Mouse (Mus musculus): ENCODE measurements at regions not wholly inside any gene's neighbourhood (a gene's known extent, or its start where the extent isn't known, plus 50 kb on each side); places are given as distances from the start of the nearest gene placed in this dataset.
A peak's percentile ranks its signal among the peaks of the same experiment; 100 is the strongest.

- Histone ChIP-seq H3K4me2 (replicated peaks; ENCODE audit: low read depth) (no peak overlapping the region), H3K4me1 (replicated peaks; ENCODE audit: control insufficient read depth, insufficient read depth, low read length) (no peaks in the 10 kb centered on the region), H3K9me3 (ENCODE audit: control insufficient read depth) (no peaks in the 10 kb centered on the region), H3K4me3 (ENCODE audit: low read depth, low read length) (no peak overlapping the region), H3K36me3 (ENCODE audit: control insufficient read depth, insufficient read depth) (no peaks in the 10 kb centered on the region), H3K27ac (ENCODE audit: low read depth, low read length) (no peak overlapping the region), H3K27me3 (replicated peaks; ENCODE audit: control insufficient read depth, insufficient read depth, low read length) (no peaks in the 10 kb centered on the region), H3K9ac (ENCODE audit: low read depth, low read length) (no peak overlapping the region)
- TF ChIP-seq CTCF (IDR thresholded peaks at IDR 0.05; ENCODE audit: low read depth), result no peak
- 47% methylated on average over 8 of the region's 10 CpGs for WGBS
- 0 out of 2 replicates have a peak, but pooled peaks have one; percentile 28 for ATAC-seq
These were observed 155.6 kb downstream of the Efnb1 start for GRCm38 (mm10) chrX:99291423-99291963.

- Histone ChIP-seq H3K9me3 (ENCODE audit: control insufficient read depth) (no peaks in the 10 kb centered on the region), H3K27ac (ENCODE audit: low read depth, low read length) (no peak overlapping the region), H3K36me3 (ENCODE audit: control insufficient read depth, insufficient read depth) (no peaks in the 10 kb centered on the region), H3K4me3 (ENCODE audit: low read depth, low read length) (no peak overlapping the region), H3K27me3 (replicated peaks; ENCODE audit: control insufficient read depth, insufficient read depth, low read length) (no peaks in the 10 kb centered on the region), H3K9ac (ENCODE audit: low read depth, low read length) (no peak overlapping the region), H3K4me2 (replicated peaks; ENCODE audit: low read depth) (no peak overlapping the region), H3K4me1 (replicated peaks; ENCODE audit: control insufficient read depth, insufficient read depth, low read length) (no peaks in the 10 kb centered on the region)
- TF ChIP-seq CTCF (IDR thresholded peaks at IDR 0.05; ENCODE audit: low read depth), result no peak
- no peak for ATAC-seq
- 72% methylated on average over 4 of the region's 4 CpGs for WGBS
These were observed 152.1 kb downstream of the Efnb1 start for GRCm38 (mm10) chrX:99287988-99288387.

- Histone ChIP-seq H3K4me3 (ENCODE audit: low read depth, low read length) (no peak overlapping the region), H3K9ac (ENCODE audit: low read depth, low read length) (no peak overlapping the region), H3K36me3 (ENCODE audit: control insufficient read depth, insufficient read depth) (no peaks in the 10 kb centered on the region), H3K4me1 (replicated peaks; ENCODE audit: control insufficient read depth, insufficient read depth, low read length) (no peaks in the 10 kb centered on the region), H3K27me3 (replicated peaks; ENCODE audit: control insufficient read depth, insufficient read depth, low read length) (no peaks in the 10 kb centered on the region), H3K27ac (ENCODE audit: low read depth, low read length) (no peak overlapping the region), H3K9me3 (ENCODE audit: control insufficient read depth) (no peaks in the 10 kb centered on the region), H3K4me2 (replicated peaks; ENCODE audit: low read depth) (no peak overlapping the region)
- 75% methylated on average over 2 of the region's 2 CpGs for whole genome bisulfite sequencing
- ATAC-seq, result no peak
- TF ChIP-seq CTCF (IDR thresholded peaks at IDR 0.05; ENCODE audit: low read depth), result no peak
These were observed 150.9 kb downstream of the Efnb1 start for GRCm38 (mm10) chrX:99286876-99287275.

GRCm38 (mm10) chrX:99285611-99286010 lies 149.7 kb downstream of the Efnb1 start:
- ATAC-seq, result no peak
- H3K4me2 ChIP-seq (replicated peaks; ENCODE audit: low read depth), result no peak overlapping the region
- H3K36me3 ChIP-seq (ENCODE audit: control insufficient read depth, insufficient read depth), result no peaks in the 10 kb centered on the region
- no peaks in the 10 kb centered on the region for H3K27me3 ChIP-seq (replicated peaks; ENCODE audit: control insufficient read depth, insufficient read depth, low read length)
- H3K4me3 ChIP-seq (ENCODE audit: low read depth, low read length), result no peak overlapping the region
- H3K27ac ChIP-seq (ENCODE audit: low read depth, low read length), result no peak overlapping the region
- no peak overlapping the region for H3K9ac ChIP-seq (ENCODE audit: low read depth, low read length)
- TF ChIP-seq CTCF (IDR thresholded peaks at IDR 0.05; ENCODE audit: low read depth), result no peak
- 34% methylated on average over 9 of the region's 9 CpGs for WGBS
- no peaks in the 10 kb centered on the region for H3K9me3 ChIP-seq (ENCODE audit: control insufficient read depth)
- H3K4me1 ChIP-seq (replicated peaks; ENCODE audit: control insufficient read depth, insufficient read depth, low read length), result no peaks in the 10 kb centered on the region

- Histone ChIP-seq H3K4me2 (replicated peaks; ENCODE audit: low read depth) (no peak overlapping the region), H3K9me3 (ENCODE audit: control insufficient read depth) (no peaks in the 10 kb centered on the region), H3K4me1 (replicated peaks; ENCODE audit: control insufficient read depth, insufficient read depth, low read length) (no peaks in the 10 kb centered on the region), H3K27me3 (replicated peaks; ENCODE audit: control insufficient read depth, insufficient read depth, low read length) (no peaks in the 10 kb centered on the region), H3K36me3 (ENCODE audit: control insufficient read depth, insufficient read depth) (no peaks in the 10 kb centered on the region), H3K9ac (ENCODE audit: low read depth, low read length) (no peak overlapping the region), H3K4me3 (ENCODE audit: low read depth, low read length) (no peak overlapping the region), H3K27ac (ENCODE audit: low read depth, low read length) (no peak overlapping the region)
- no peak for TF ChIP-seq CTCF (IDR thresholded peaks at IDR 0.05; ENCODE audit: low read depth)
- ATAC-seq, result no peak
- WGBS, result 75% methylated on average over 5 of the region's 5 CpGs
These were observed 145.1 kb downstream of the Efnb1 start for GRCm38 (mm10) chrX:99280991-99281390.

GRCm38 (mm10) chrX:99280543-99280942 lies 144.6 kb downstream of the Efnb1 start:
- H3K27me3 ChIP-seq (replicated peaks; ENCODE audit: control insufficient read depth, insufficient read depth, low read length), result no peaks in the 10 kb centered on the region
- 63% methylated on average over 5 of the region's 5 CpGs for WGBS
- no peak overlapping the region for H3K9ac ChIP-seq (ENCODE audit: low read depth, low read length)
- no peak for ATAC-seq
- no peaks in the 10 kb centered on the region for H3K36me3 ChIP-seq (ENCODE audit: control insufficient read depth, insufficient read depth)
- H3K4me1 ChIP-seq (replicated peaks; ENCODE audit: control insufficient read depth, insufficient read depth, low read length), result no peaks in the 10 kb centered on the region
- no peak overlapping the region for H3K4me2 ChIP-seq (replicated peaks; ENCODE audit: low read depth)
- no peak overlapping the region for H3K4me3 ChIP-seq (ENCODE audit: low read depth, low read length)
- no peak for TF ChIP-seq CTCF (IDR thresholded peaks at IDR 0.05; ENCODE audit: low read depth)
- H3K27ac ChIP-seq (ENCODE audit: low read depth, low read length), result no peak overlapping the region
- H3K9me3 ChIP-seq (ENCODE audit: control insufficient read depth), result no peaks in the 10 kb centered on the region

- no peaks in the 10 kb centered on the region for H3K4me1 ChIP-seq (replicated peaks; ENCODE audit: control insufficient read depth, insufficient read depth, low read length)
- no peak for TF ChIP-seq CTCF (IDR thresholded peaks at IDR 0.05; ENCODE audit: low read depth)
- no peak overlapping the region for H3K9ac ChIP-seq (ENCODE audit: low read depth, low read length)
- H3K36me3 ChIP-seq (ENCODE audit: control insufficient read depth, insufficient read depth), result no peaks in the 10 kb centered on the region
- no peak overlapping the region for H3K4me2 ChIP-seq (replicated peaks; ENCODE audit: low read depth)
- no peaks in the 10 kb centered on the region for H3K9me3 ChIP-seq (ENCODE audit: control insufficient read depth)
- 75% methylated on average over 5 of the region's 5 CpGs for WGBS
- no peak overlapping the region for H3K4me3 ChIP-seq (ENCODE audit: low read depth, low read length)
- no peak for ATAC-seq
- H3K27me3 ChIP-seq (replicated peaks; ENCODE audit: control insufficient read depth, insufficient read depth, low read length), result no peaks in the 10 kb centered on the region; the same call in 1 of the 2 replicates
- H3K27ac ChIP-seq (ENCODE audit: low read depth, low read length), result no peak overlapping the region
These were observed 139.6 kb downstream of the Efnb1 start for GRCm38 (mm10) chrX:99275536-99275935.
